Mouse (Mus musculus): ENCODE measurements around the gene Primpol. TPM values are rescaled to one million over a fixed set of nuclear protein-coding genes. Genes with fewer than 3 reads are reported as not detected.

The Primpol gene
- polyA plus RNA-seq (2015; fragmentation: Nextera tagmentation; extraction: Ambion mirVana): 6.2 and 7.6 TPM in 2 replicates

DNA sequence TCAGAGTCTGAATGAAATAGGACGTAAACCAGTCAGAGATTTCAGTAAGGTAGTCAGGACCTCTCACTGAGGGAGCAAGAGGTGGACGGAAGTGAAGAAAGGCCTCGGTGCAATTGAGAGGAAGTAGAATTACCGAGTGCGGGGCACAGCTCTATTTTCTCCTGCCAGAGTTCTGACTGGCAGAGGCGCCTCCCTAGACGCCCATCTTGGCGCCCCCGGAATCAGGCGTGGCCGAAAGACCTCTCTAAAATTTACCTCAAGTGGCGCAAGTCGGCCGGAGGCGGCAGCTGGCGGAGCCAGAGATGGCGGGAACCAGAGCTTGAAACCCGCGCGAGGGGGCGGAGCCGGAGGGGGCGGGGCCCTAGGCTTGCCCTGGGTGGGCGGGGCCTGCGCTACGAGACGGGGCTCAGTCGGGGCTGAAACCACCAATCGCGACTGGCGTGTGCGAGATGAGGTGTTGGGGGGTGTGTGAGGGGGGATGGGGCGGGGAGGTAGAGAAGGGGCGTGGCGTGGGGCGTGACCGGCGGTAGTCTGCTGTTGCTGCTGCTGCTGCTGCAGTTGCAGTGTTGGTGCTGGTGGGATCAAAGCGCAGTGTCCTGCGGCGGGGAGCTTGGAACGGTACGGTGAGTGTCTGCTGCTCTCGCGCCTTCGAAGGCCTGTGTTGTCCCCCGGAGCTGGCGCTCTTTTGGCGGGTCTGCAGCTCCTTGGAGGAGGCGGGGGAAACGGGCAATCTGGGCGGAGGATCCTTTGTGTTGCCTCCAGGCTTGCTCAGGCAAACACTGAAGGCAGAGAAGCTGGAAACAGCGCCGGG lies at the start of gene Primpol, which contains the start of gene Casp3:
Primpol (minus strand) TSS at position 334 of the 811 bp plus-strand sequence.
Casp3 (plus strand) TSS at position 413 of the 811 bp plus-strand sequence.
- under 1% methylated on average over 54 of the region's 54 CpGs for WGBS

DNA sequence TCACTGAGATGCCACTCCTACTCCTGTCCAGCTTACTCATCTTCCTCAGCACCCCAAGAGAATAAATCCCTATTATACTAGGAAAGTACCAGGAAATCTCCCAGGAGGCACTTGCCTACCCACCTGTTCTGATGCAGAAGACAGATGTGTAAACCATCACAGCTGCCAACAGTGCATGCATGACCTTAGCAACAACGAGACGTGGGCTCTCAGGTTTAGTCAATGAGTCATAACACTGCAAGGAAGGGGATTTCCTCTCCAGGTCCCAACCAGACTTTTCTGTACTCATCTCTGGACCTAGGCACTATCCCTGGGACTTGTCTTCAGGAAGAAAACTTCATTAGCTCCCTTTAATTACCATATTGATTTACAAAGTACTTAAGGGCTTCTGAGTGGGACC lies 38.9 kb upstream of the Primpol start:
- no peak for ATAC-seq
- Histone ChIP-seq H3K4me2 (replicated peaks; ENCODE audit: low read depth) (no peak overlapping the region), H3K27ac (ENCODE audit: low read depth, low read length) (no peak overlapping the region), H3K9me3 (ENCODE audit: control insufficient read depth) (no peaks in the 10 kb centered on the region), H3K27me3 (replicated peaks; ENCODE audit: control insufficient read depth, insufficient read depth, low read length) (no peaks in the 10 kb centered on the region), H3K36me3 (ENCODE audit: control insufficient read depth, insufficient read depth) (no peaks in the 10 kb centered on the region), H3K4me3 (ENCODE audit: low read depth, low read length) (no peak overlapping the region), H3K9ac (ENCODE audit: low read depth, low read length) (no peak overlapping the region), H3K4me1 (replicated peaks; ENCODE audit: control insufficient read depth, insufficient read depth, low read length) (no peaks in the 10 kb centered on the region)
- TF ChIP-seq CTCF (IDR thresholded peaks at IDR 0.05; ENCODE audit: low read depth): no peak
- WGBS: 68% methylated on average over 2 of the region's 2 CpGs

More for the DNA sequence above, at the start of gene Primpol, which contains the start of gene Casp3:
- H3K9me3 ChIP-seq (ENCODE audit: control insufficient read depth): no peaks in the 10 kb centered on the region
- peak within 1 kb of the TSS; percentile 94 for H3K4me2 ChIP-seq (replicated peaks; ENCODE audit: low read depth)
- no peaks in the 10 kb centered on the region for H3K27me3 ChIP-seq (replicated peaks; ENCODE audit: control insufficient read depth, insufficient read depth, low read length)
- TF ChIP-seq CTCF (IDR thresholded peaks at IDR 0.05; ENCODE audit: low read depth): 0 out of 2 replicates have a peak, but pooled peaks have one; percentile 1
- peak within 1 kb of the TSS; percentile 77 for H3K9ac ChIP-seq (ENCODE audit: low read depth, low read length)
- H3K36me3 ChIP-seq (ENCODE audit: control insufficient read depth, insufficient read depth): no peaks in the 10 kb centered on the region
- H3K4me1 ChIP-seq (replicated peaks; ENCODE audit: control insufficient read depth, insufficient read depth, low read length): peaks cover 6% of the 10 kb centered on the region; the same call in 1 of the 2 replicates
- H3K27ac ChIP-seq (ENCODE audit: low read depth, low read length): peak within 1 kb of the TSS; percentile 84
- peak; percentile 99 for ATAC-seq
- peak within 1 kb of the TSS; percentile 81 for H3K4me3 ChIP-seq (ENCODE audit: low read depth, low read length)

GRCm38 (mm10) chr8:46651872-46652271 lies 34.9 kb upstream of the Primpol start:
- Histone ChIP-seq H3K27ac (ENCODE audit: low read depth, low read length) (no peak overlapping the region), H3K9ac (ENCODE audit: low read depth, low read length) (no peak overlapping the region), H3K4me1 (replicated peaks; ENCODE audit: control insufficient read depth, insufficient read depth, low read length) (no peaks in the 10 kb centered on the region), H3K9me3 (ENCODE audit: control insufficient read depth) (no peaks in the 10 kb centered on the region), H3K4me3 (ENCODE audit: low read depth, low read length) (no peak overlapping the region), H3K4me2 (replicated peaks; ENCODE audit: low read depth) (no peak overlapping the region), H3K27me3 (replicated peaks; ENCODE audit: control insufficient read depth, insufficient read depth, low read length) (no peaks in the 10 kb centered on the region), H3K36me3 (ENCODE audit: control insufficient read depth, insufficient read depth) (no peaks in the 10 kb centered on the region)
- ATAC-seq: no peak
- TF ChIP-seq CTCF (IDR thresholded peaks at IDR 0.05; ENCODE audit: low read depth): no peak
- WGBS: 58% methylated on average over 9 of the region's 9 CpGs

DNA sequence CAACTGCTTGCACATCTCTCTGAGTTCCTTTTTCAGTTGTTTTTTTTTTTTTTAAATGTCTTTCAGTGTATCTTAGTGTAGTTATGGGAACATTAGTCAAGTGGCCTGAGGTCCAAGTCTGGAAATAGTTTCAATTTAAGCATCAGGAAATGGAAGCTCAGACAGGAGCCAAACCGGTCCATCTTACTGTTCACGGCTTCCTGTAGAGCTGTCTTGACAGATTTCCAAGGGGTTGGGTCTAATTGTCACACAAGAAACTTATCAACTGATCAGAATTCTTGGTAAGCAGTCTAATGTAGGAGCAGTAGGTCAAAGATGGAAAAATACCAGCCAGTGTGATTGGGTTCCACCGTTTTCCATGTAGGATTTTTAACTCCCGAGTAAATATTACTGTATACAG lies 31.4 kb upstream of the Primpol start:
- Histone ChIP-seq H3K9me3 (ENCODE audit: control insufficient read depth) (no peaks in the 10 kb centered on the region), H3K4me3 (ENCODE audit: low read depth, low read length) (no peak overlapping the region), H3K27ac (ENCODE audit: low read depth, low read length) (no peak overlapping the region), H3K9ac (ENCODE audit: low read depth, low read length) (no peak overlapping the region), H3K27me3 (replicated peaks; ENCODE audit: control insufficient read depth, insufficient read depth, low read length) (no peaks in the 10 kb centered on the region), H3K4me1 (replicated peaks; ENCODE audit: control insufficient read depth, insufficient read depth, low read length) (no peaks in the 10 kb centered on the region), H3K36me3 (ENCODE audit: control insufficient read depth, insufficient read depth) (no peaks in the 10 kb centered on the region), H3K4me2 (replicated peaks; ENCODE audit: low read depth) (no peak overlapping the region)
- ATAC-seq: no peak
- TF ChIP-seq CTCF (IDR thresholded peaks at IDR 0.05; ENCODE audit: low read depth): no peak
- WGBS: 70% methylated on average over 4 of the region's 4 CpGs

- Histone ChIP-seq H3K4me1 (replicated peaks; ENCODE audit: control insufficient read depth, insufficient read depth, low read length) (no peaks in the 10 kb centered on the region), H3K4me3 (ENCODE audit: low read depth, low read length) (no peak overlapping the region), H3K36me3 (ENCODE audit: control insufficient read depth, insufficient read depth) (peaks cover 18% of the 10 kb centered on the region), H3K4me2 (replicated peaks; ENCODE audit: low read depth) (no peak overlapping the region), H3K9me3 (ENCODE audit: control insufficient read depth) (no peaks in the 10 kb centered on the region), H3K9ac (ENCODE audit: low read depth, low read length) (no peak overlapping the region), H3K27me3 (replicated peaks; ENCODE audit: control insufficient read depth, insufficient read depth, low read length) (no peaks in the 10 kb centered on the region), H3K27ac (ENCODE audit: low read depth, low read length) (no peak overlapping the region)
- no peak for ATAC-seq
- TF ChIP-seq CTCF (IDR thresholded peaks at IDR 0.05; ENCODE audit: low read depth): no peak
- WGBS: 87% methylated on average over 5 of the region's 5 CpGs
Measured at GRCm38 (mm10) chr8:46641272-46641671, 24.3 kb upstream of the Primpol start.

DNA sequence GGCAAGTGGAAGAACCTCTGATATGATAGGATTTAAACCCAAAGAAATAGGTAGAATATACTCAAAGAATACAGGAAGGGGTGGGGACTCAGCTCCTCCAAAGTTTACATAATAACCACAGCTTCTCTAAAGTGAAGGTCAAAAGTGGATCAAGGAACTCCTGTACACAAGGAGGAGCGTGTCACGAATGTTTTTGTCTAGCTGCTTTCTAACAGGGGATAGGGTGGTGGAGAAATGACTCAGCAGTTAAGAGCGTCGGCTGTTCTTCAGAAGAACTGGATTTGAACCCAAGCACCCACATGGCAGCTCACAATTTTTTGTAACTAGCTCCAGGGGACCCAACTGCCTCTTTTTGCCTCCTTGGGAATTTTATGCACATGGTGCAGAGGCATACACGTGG lies 22.8 kb upstream of the Primpol start:
- no peak overlapping the region for H3K4me2 ChIP-seq (replicated peaks; ENCODE audit: low read depth)
- no peaks in the 10 kb centered on the region for H3K27me3 ChIP-seq (replicated peaks; ENCODE audit: control insufficient read depth, insufficient read depth, low read length)
- ATAC-seq: no peak
- no peak overlapping the region for H3K27ac ChIP-seq (ENCODE audit: low read depth, low read length)
- no peaks in the 10 kb centered on the region for H3K4me1 ChIP-seq (replicated peaks; ENCODE audit: control insufficient read depth, insufficient read depth, low read length)
- H3K36me3 ChIP-seq (ENCODE audit: control insufficient read depth, insufficient read depth): peaks cover 30% of the 10 kb centered on the region
- H3K9me3 ChIP-seq (ENCODE audit: control insufficient read depth): no peaks in the 10 kb centered on the region
- WGBS: 83% methylated on average over 5 of the region's 5 CpGs
- no peak overlapping the region for H3K4me3 ChIP-seq (ENCODE audit: low read depth, low read length)
- TF ChIP-seq CTCF (IDR thresholded peaks at IDR 0.05; ENCODE audit: low read depth): no peak
- no peak overlapping the region for H3K9ac ChIP-seq (ENCODE audit: low read depth, low read length)
